Mouse (Mus musculus) liver, embryonic 11.5 days (tissue): ENCODE data around the gene Fam222a. TPM values are rescaled to one million over a fixed set of nuclear protein-coding genes. Genes with fewer than 3 reads are reported as not detected.

Source experiments
- ATAC-seq: fragments of 200-750 bp; cut with Nextera tagmentation; replicated peaks from 2 replicates; pipeline ENCODE4 v1.8.0; 2017; ENCODE audit warnings: moderate number of reproducible peaks, mild to moderate bottlenecking, moderate TSS enrichment, moderate library complexity; ENCODE audit not compliant: low FRiP score
- DNase-seq: peaks from one replicate; pipeline ENCODE4 v3.0.0-alpha.2; 2017; ENCODE audit warnings: low spot score
- H3K27ac ChIP-seq: fragments of 300-500 bp; sonication (generic); 2 replicates; pipeline ENCODE4 v1.5.1; 2014; ENCODE audit warnings: mild to moderate bottlenecking, low read depth, low read length, control low read depth
- H3K27me3 ChIP-seq: fragments of 300-500 bp; sonication (generic); replicated peaks from 2 replicates; pipeline ENCODE4 v1.6.1; 2014; ENCODE audit warnings: low read length, mixed read lengths; ENCODE audit not compliant: control insufficient read depth, insufficient read depth
- H3K36me3 ChIP-seq: fragments of 300-500 bp; sonication (generic); 2 replicates; pipeline ENCODE4 v1.6.1; 2014; ENCODE audit warnings: mild to moderate bottlenecking, low read length, moderate library complexity, mixed read lengths; ENCODE audit not compliant: control insufficient read depth, insufficient read depth
- H3K4me1 ChIP-seq: fragments of 300-500 bp; sonication (generic); replicated peaks from 2 replicates; pipeline ENCODE4 v1.6.1; 2014; ENCODE audit warnings: low read length, mixed read lengths; ENCODE audit not compliant: control insufficient read depth, insufficient read depth
- H3K4me2 ChIP-seq: fragments of 300-500 bp; sonication (generic); 2 replicates; pipeline ENCODE4 v1.6.1; 2014; ENCODE audit warnings: mild to moderate bottlenecking, control low read depth, moderate library complexity
- H3K4me3 ChIP-seq: fragments of 300-500 bp; sonication (generic); 2 replicates; pipeline ENCODE4 v1.5.1; 2014; ENCODE audit warnings: low read depth, low read length, control low read depth
- H3K9ac ChIP-seq: fragments of 300-500 bp; sonication (generic); 2 replicates; pipeline ENCODE4 v1.6.1; 2014; ENCODE audit warnings: low read depth, low read length, control low read depth
- H3K9me3 ChIP-seq: fragments of 300-500 bp; sonication (generic); 2 replicates; pipeline ENCODE4 v1.6.1; 2016; ENCODE audit warnings: low read length, inconsistent platforms, mixed read lengths; ENCODE audit not compliant: control insufficient read depth
- WGBS: fragments of 180-500 bp; shearing (Covaris S2); extraction: QIAGEN DNeasy Blood & Tissue Kit; methylation state at CpG from one replicate; pipeline ENCODE4 v1.1.7; 2014; 5-methylcytosine and 5-hydroxymethylcytosine counted together
- polyA plus RNA-seq: library from polyadenylated mRNA; unstranded; fragments of >200 nt; fragmentation: Nextera tagmentation; extraction: Ambion mirVana; gene quantifications from 2 replicates; pipeline ENCODE4 v1.2.1, GENCODE M21; 2014

Fam222a gene
- polyA plus RNA-seq, 1 experiment from 2014 or later, result 2.3 TPM

DNA sequence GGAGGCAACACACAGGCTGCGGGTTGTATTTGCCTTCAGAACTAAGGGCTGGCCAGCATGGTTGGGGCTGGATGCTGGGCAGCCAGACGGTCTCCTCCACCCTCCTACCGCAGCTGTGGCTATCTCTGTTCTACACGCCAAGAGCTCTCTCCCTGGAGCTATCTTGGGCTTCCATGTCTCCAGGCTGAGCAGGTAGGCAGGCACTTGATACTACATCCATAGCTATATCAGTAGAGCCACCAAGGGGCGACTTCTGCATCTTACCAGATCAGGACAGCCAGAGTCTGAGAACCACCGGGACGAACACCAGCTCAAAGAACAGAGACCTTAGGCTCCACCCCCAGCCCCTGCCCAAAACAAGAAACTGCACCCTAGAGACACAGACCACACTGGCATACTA is 47.0 kb downstream of the Fam222a start:
- Histone ChIP-seq H3K27me3 (peaks cover 2% of the 10 kb centered on the region; the same call in 1 of the 2 replicates), H3K36me3 (no peaks in the 10 kb centered on the region), H3K4me3 (no peak overlapping the region), H3K9me3 (no peaks in the 10 kb centered on the region), H3K4me2 (peak overlapping the region; percentile 37), H3K9ac (no peak overlapping the region; the same call in 1 of the 2 replicates), H3K4me1 (peaks cover 13% of the 10 kb centered on the region), H3K27ac (peak overlapping the region; percentile 65)
- ATAC-seq (peak; percentile 90), DNase-seq (no peak)
- WGBS, result 41% methylated on average over 7 of the region's 7 CpGs

DNA sequence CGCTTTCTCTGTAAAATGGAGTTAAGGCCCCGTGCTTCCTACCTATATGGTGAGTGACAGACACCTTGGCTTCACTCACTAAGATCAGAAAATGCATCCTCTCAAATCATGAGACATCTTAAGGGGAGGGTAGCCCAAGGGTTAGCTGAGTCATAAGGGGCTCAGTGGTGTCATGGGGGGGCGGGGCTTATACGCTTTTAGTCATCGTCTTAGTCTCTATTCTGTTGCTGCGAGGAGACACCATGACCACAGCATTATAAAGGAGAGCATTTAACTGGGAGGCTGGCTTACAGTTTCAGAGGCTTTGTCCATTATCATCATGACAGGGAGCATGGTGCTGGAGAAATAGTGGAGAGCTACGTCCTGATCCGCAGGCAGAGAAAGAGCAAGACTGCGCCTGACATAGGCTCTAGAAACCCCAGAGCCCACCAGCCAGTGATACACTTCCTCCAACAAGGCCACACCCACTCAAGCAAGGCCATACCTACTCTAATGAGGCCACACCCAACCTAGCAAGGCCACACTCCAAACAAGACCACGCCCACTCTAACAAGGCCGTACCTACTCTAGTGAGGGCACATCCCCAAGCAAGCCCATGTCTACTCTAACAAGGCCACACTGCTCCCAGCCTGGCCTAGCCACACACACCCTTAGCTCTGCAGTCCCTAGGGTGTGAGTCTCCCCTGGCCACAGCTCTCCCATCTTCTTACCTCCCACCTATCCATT is 48.7 kb downstream of the Fam222a start:
- Histone ChIP-seq H3K36me3 (no peaks in the 10 kb centered on the region), H3K4me1 (peaks cover 13% of the 10 kb centered on the region), H3K4me3 (no peak overlapping the region), H3K27ac (no peak overlapping the region), H3K9ac (no peak overlapping the region), H3K4me2 (no peak overlapping the region), H3K9me3 (no peaks in the 10 kb centered on the region), H3K27me3 (0 out of 2 replicates have a peak, but pooled peaks cover 2% of the 10 kb centered on the region)
- DNase-seq (no peak), ATAC-seq (peak; percentile 56)
- WGBS, result 68% methylated on average over 11 of the region's 11 CpGs

DNA sequence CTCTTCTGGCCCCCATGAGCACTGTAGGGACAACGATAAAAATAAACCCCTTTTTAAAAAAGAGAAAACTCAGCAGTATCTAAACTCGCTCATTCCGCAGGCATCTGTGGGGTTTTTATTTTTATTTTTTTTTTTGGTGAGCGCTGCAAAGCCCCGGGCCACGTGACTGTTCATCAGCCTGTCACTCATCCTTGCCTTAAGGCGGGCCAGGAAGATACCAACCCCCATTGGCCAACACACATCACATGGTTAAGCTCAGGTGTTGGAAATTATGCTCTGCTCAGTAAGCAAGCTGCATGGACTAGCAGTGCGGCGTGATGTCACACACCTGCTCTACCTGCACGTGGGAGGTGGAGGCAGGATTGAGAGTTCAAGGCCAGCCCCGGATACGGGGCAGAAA is 50.0 kb downstream of the Fam222a start:
- H3K4me3 ChIP-seq, result no peak overlapping the region
- no peak overlapping the region for H3K27ac ChIP-seq
- H3K36me3 ChIP-seq, result no peaks in the 10 kb centered on the region
- peaks cover 13% of the 10 kb centered on the region for H3K4me1 ChIP-seq
- DNase-seq (no peak), ATAC-seq (no peak)
- H3K9me3 ChIP-seq, result no peaks in the 10 kb centered on the region
- 0 out of 2 replicates have a peak, but pooled peaks cover 2% of the 10 kb centered on the region for H3K27me3 ChIP-seq
- 69% methylated on average over 12 of the region's 12 CpGs for WGBS
- H3K9ac ChIP-seq, result no peak overlapping the region
- no peak overlapping the region for H3K4me2 ChIP-seq

DNA sequence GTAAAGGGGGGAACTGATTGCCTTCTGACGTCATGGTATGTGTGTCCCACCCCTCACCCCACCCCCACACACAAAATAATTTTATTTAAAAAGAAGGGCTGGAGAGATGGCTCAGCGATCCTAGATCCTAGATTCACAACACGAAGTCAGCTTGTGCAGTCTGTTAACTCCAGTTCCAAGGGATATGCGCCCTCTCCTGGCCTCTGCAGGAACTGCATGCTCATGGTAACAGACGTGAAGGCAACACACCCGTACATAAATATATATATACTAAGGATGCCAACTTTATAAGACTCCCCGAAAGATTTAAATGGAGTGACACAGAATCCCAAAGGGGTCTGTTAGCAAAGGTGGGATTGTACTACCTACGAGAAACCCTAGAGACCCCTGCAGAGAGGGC is 51.0 kb downstream of the Fam222a start:
- H3K4me3 ChIP-seq, result no peak overlapping the region
- H3K9ac ChIP-seq, result no peak overlapping the region
- H3K4me1 ChIP-seq, result peaks cover 10% of the 10 kb centered on the region
- no peak for ATAC-seq
- no peak overlapping the region for H3K4me2 ChIP-seq
- no peak overlapping the region for H3K27ac ChIP-seq
- 0 out of 2 replicates have a peak, but pooled peaks cover 2% of the 10 kb centered on the region for H3K27me3 ChIP-seq
- H3K9me3 ChIP-seq, result no peaks in the 10 kb centered on the region
- 24% methylated on average over 8 of the region's 8 CpGs for WGBS
- H3K36me3 ChIP-seq, result no peaks in the 10 kb centered on the region
- peak; percentile 70 for DNase-seq

DNA sequence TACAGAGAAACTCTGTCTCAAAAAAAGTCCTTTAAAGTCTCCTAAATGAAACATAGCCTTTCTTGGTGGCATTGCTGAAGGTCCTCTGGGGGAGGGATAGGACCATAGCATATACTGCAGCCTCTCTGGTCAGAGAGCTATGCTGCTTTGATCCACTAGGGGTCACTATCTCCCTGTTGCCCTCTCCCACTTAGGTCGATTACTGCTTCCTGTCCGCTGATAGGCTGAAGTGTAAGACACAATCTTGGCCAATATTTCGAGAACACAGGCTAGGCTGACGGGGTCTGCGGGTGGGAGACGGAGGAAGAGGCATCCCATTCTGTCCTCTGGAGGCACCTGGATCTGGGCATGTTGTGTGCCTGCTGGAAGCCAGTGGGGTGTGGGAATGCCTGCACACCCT is 52.5 kb downstream of the Fam222a start:
- Histone ChIP-seq H3K4me3 (no peak overlapping the region), H3K4me2 (no peak overlapping the region), H3K4me1 (no peaks in the 10 kb centered on the region; the same call in 1 of the 2 replicates), H3K36me3 (no peaks in the 10 kb centered on the region), H3K9ac (no peak overlapping the region), H3K27ac (no peak overlapping the region), H3K27me3 (0 out of 2 replicates have a peak, but pooled peaks cover 2% of the 10 kb centered on the region), H3K9me3 (no peaks in the 10 kb centered on the region)
- no peak for ATAC-seq
- 39% methylated on average over 6 of the region's 6 CpGs for WGBS
- DNase-seq, result no peak

DNA sequence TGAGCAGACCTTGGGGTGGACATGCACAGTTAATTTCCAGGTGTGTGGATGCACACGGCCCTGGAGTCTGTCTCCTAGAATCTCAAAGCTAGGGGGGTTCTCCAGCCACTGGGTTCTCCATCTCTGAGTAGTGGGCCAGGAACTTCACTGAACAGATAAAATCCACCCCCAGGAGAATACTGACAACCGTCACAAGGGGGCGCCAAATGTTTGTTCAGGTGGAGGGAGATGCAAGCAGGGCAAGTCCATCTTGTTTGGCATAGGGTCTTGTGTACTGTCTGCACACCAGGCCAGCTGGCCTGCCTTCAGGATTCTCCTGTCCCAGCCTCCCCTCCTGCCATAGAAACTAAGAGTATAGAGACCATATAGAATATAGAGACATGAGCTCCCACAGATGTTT is 57.8 kb downstream of the Fam222a start:
- H3K9me3 ChIP-seq, result no peaks in the 10 kb centered on the region
- 17% methylated on average over 3 of the region's 3 CpGs for WGBS
- ATAC-seq (no peak), DNase-seq (peak; percentile 60)
- H3K27ac ChIP-seq, result no peak overlapping the region
- no peaks in the 10 kb centered on the region for H3K36me3 ChIP-seq
- H3K4me1 ChIP-seq, result no peaks in the 10 kb centered on the region
- no peak overlapping the region for H3K4me3 ChIP-seq
- no peaks in the 10 kb centered on the region; the same call in 1 of the 2 replicates for H3K27me3 ChIP-seq
- H3K4me2 ChIP-seq, result no peak overlapping the region
- H3K9ac ChIP-seq, result no peak overlapping the region

DNA sequence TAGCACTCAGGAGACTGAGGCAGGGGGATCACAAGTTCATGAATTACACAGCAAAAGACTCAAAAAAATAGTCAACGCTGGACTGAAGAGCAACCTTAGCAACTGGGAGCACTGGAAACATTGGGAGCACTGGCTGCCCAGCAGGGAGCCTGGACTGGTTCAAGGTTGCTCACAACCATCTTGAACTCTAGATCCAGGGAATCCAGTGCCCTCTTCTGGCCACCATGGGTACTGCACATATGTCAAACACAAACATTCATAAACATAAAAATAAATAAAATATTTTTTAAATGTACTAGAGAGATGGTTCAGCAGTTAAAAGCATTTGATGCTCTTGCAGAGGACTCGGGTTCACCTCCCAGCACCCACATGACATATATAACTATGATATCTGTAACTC is 63.5 kb downstream of the Fam222a start:
- WGBS, result 41% methylated on average over 2 of the region's 2 CpGs
- DNase-seq, result no peak

DNA sequence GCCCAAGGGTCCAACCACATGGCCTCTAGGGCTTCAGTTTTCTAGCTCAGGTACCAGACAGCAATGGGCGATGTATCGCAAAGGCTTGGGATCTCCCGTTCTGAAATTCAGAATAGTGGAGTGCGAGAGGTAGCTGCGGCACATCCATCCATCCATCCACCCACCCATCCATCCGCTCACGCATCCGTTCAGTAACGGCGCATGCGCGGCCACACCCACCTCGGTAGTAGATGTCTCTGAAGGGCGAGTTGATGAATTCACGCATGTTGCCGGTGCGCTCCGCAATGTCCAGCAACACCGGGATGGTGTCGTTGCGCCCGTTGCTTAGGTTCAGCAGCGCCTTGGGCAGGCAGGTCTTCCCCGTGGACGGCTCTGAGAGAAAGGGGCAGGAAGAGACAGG is 68.3 kb downstream of the Fam222a start:
- H3K27ac ChIP-seq, result no peak overlapping the region
- no peaks in the 10 kb centered on the region for H3K36me3 ChIP-seq
- no peak overlapping the region for H3K4me3 ChIP-seq
- WGBS, result 76% methylated on average over 25 of the region's 25 CpGs
- H3K9me3 ChIP-seq, result no peaks in the 10 kb centered on the region
- H3K27me3 ChIP-seq, result peaks cover 11% of the 10 kb centered on the region
- H3K4me2 ChIP-seq, result no peak overlapping the region
- ATAC-seq (no peak), DNase-seq (no peak)
- H3K9ac ChIP-seq, result no peak overlapping the region
- H3K4me1 ChIP-seq, result no peaks in the 10 kb centered on the region

More for the DNA sequence above, 63.5 kb downstream of the Fam222a start:
- Histone ChIP-seq H3K27me3 (peaks cover 3% of the 10 kb centered on the region; the same call in 1 of the 2 replicates), H3K4me2 (no peak overlapping the region), H3K27ac (no peak overlapping the region), H3K9me3 (no peaks in the 10 kb centered on the region), H3K9ac (no peak overlapping the region), H3K36me3 (no peaks in the 10 kb centered on the region), H3K4me1 (no peaks in the 10 kb centered on the region), H3K4me3 (no peak overlapping the region)
- ATAC-seq, result no peak
